Mouse (Mus musculus) embryo, embryonic 9.5 days (tissue): ENCODE results near the gene Ccdc91.
A peak's percentile ranks its signal among the peaks of the same experiment; 100 is the strongest.

Experiments
- DNase-seq: peaks from one replicate; pipeline ENCODE4 v3.0.0-alpha.2; 2017; ENCODE audit errors: extremely low spot score

The Ccdc91 gene

GRCm38 (mm10) chr6:147475727-147476613 is at the start of gene Ccdc91:
Gene Ccdc91, plus strand, starts transcription at chr6:147475828.
- peak; percentile 94 for DNase-seq

- DNase-seq = no peak
Measured at GRCm38 (mm10) chr6:147426927-147427487, 48.6 kb upstream of the Ccdc91 start.

GRCm38 (mm10) chr6:147455775-147456174 is 19.9 kb upstream of the Ccdc91 start:
- no peak for DNase-seq

DNA sequence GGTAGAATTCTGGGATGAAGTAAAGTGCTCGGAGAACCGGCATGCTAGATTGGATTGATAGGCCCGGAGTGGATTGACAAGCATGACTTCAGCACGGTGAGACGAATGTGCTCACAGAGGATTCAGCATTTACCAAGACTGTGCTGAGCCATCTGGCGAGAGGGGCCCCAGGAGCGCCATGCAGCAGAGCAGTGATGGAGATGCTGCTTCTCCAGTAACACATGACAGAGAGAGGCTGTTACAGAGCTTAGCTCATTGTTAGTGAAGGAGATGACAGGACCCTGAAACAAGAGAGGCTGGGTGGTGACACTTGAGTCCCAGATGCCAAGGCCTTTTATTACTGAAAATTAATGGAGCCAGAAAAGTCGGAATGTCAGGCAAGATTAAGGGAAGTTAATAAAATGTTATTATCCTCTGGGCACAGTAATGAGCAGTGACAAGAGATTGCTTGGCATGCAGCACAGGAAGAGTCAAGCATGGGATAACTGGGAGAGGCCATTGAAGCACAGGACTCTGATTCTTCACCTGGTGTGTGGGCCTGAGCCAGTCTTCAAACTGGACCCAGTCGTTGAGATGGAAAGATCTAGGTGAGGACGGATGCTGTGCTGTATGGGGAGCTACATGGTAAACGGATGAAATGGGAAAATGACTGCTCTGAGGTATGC is 16.9 kb upstream of the Ccdc91 start:
- DNase-seq = no peak

- DNase-seq = no peak
Measured at GRCm38 (mm10) chr6:147470016-147470415, 5.6 kb upstream of the Ccdc91 start.

DNA sequence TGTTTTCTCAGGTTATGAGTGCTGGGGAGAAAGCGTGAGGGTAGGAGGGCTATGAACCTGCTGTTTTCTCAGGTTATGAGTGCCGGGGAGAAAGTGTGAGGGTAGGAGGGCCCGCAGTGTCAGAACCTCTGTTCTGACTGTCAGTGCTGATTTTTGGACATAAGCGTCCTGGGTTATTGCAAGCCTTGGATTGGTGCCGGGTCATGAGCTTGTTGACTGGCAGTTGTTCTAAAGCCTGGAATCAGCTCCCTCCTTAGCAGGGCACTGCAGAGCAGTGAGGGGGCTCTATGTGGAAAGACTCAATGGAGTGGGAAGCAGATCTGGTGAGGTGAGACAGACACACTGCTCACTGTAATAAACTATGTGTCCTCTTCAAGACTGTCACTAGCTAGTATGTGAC is 5.5 kb downstream of the Ccdc91 start:
- no peak for DNase-seq

- no peak for DNase-seq
Measured at GRCm38 (mm10) chr6:147490120-147490519, 14.5 kb downstream of the Ccdc91 start.

- no peak for DNase-seq
Measured at GRCm38 (mm10) chr6:147492551-147492950, 16.9 kb downstream of the Ccdc91 start.

- no peak for DNase-seq
Measured at GRCm38 (mm10) chr6:147501439-147501838, 25.8 kb downstream of the Ccdc91 start.

DNA sequence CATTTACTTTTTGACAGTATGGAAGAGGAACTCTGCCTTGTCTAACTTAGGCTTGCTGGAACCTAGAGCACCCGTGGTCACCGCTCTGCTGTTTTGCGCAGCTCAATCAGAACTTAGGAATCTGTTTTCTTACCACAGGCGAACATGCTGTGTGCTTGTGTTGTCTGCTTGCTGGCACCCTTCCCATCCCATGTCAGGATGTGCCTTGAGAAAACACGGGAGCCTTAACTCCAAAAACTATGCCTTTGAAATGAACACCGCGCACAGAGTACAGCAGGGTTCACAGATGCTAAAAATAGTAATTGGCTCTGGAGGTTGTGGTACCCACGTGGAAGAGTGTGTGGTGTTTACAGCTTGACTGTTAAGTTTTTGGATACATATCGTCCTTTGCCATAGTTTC is 30.4 kb downstream of the Ccdc91 start:
- no peak for DNase-seq

GRCm38 (mm10) chr6:147506496-147506895 is 30.9 kb downstream of the Ccdc91 start:
- no peak for DNase-seq

GRCm38 (mm10) chr6:147507186-147507585 is 31.6 kb downstream of the Ccdc91 start:
- no peak for DNase-seq

DNA sequence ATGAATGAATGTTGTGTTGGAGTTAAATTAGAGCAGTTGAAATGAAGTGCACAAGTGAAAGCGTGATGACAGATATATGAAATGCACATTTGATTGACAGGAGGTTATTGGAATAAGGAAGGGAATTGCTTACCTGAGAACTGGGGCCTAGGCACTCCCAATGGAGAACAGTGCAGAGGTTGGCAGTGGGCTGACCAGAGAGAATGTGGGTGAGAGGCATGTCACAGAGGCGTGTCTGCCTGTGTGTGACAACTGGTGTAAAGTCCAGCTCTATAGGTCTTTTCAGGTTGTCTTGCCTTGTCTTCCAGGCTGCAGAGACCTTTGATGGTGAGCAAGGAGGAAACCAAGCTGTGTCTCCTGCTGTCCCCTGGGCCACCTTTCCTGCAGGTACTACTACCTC is 34.9 kb downstream of the Ccdc91 start:
- DNase-seq = no peak

DNA sequence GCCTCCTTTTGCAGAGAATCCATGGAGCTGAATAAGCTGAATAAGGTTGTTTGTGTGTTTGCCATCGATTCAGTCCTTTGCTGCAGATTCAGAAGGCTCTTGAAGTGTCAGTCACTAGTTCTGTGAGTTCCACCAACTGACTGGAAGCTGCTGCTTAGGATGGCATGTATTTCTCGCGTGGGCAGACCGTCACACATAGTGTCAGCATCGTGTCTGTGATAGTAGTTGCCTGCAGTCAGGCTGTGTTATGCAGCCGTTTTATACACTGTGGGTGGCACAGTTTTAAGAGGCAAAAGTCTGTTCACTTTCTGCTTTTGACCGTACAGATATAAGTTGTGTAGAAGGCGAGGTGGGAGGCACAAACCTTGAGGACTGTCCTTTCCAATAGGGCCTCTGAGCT is 42.3 kb downstream of the Ccdc91 start:
- DNase-seq = no peak

DNA sequence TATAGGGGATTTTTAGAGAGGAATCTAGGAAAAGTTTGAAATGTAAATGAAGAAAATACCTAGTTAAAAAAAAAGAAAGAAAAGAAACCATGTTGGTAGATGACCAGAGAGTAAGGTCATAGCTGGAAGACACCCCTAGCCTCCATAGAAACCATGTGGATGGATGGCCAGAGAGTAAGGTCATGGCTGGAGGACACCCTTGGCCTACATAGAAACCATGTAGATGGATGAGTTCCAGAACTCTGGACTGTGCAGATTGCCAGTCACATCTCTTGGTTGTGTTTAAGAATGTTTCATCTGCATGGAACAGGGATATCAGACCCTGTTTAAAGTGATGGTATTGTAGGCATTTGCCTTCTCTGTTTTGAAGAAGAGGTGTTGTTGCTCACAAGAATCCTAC is 49.6 kb downstream of the Ccdc91 start:
- no peak for DNase-seq

DNA sequence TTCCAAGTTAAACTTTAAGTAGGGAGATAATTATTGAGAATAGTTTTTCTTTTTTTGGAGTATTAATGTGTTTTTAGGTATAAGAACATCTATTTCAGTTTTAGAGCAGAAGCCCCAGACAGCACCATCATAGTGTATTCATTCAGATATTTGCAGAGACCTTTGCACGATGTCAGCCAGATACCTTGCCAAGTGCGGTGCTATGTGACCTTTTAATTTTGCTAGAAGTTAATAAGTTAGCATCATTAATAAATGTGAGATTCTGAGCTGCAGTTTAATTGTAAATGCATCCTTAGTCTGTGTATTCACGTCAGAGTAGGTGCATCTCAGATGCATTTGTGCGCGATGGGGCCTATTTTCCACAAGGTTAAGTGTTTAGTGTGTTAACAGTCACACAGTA is 59.3 kb downstream of the Ccdc91 start:
- no peak for DNase-seq

- no peak for DNase-seq
Measured at GRCm38 (mm10) chr6:147538236-147538635, 62.6 kb downstream of the Ccdc91 start.

DNA sequence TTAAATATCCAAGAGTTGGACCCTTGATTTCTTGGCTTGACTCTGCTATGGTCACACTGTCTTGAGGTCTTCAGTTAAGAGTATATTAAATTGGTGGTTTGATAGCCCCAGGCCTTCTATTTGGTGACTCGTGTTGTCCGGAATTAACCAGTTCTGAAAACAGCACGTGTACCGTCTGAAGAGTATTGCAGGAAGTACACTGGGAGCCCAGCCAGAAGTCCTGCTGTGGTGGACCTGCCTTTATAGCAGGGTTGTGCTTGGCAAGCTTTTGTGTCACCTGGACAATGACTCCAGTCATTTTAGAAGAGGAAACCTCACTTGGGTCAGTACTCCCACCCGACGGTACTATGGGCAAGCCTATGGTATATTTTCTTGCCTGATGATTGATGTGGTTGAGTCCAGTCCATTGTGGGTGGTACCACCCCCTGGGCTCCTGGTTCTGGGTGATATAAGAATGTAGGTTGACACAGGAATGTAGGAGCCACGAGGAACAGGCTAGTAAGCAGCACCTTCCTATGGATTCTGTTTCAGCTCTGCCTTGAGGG is 63.5 kb downstream of the Ccdc91 start:
- DNase-seq = no peak

- no peak for DNase-seq
Measured at GRCm38 (mm10) chr6:147540942-147541341, 65.3 kb downstream of the Ccdc91 start.

- DNase-seq = no peak
Measured at GRCm38 (mm10) chr6:147555591-147555990, 80.0 kb downstream of the Ccdc91 start.

DNA sequence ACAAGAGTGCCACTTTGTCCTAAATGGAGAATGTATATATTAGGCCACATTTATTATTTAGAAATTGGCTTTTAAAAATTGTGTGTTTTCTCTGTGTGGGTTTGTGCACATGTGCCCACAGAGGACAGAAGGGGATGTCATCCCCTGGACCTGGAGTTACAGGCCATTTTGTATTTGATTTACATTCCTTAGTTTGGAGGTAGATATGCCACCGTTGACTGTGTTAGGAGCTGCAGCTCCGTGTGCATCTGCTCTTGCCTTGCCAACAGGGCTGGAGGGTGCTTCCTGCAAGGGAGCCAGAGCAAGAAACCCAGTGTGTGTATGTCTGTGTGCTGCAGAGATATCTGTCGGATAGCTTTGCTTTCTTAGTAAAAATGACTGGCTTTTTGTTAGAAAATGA is 83.7 kb downstream of the Ccdc91 start:
- no peak for DNase-seq

DNA sequence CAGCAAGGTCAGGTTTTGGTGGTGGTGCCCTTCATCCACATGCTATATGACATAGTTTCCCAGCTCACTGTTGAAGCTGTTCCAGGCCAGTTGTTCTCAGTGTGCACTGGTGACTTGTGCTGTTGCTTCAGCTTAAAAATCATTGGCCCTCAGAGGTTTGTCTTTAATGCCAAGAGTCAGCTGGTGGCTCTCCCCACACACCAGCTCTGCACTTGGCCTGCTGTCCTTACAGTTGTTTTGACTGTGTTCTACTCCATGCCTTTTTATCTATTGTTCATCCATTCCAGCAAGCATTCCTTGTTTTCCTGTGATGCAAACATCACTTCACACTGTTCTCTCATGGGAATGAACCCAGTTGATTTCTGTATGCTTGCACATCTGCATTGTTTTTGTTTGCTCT is 84.8 kb downstream of the Ccdc91 start:
- no peak for DNase-seq

- no peak for DNase-seq
Measured at GRCm38 (mm10) chr6:147569246-147569645, 93.6 kb downstream of the Ccdc91 start.
